Mouse (Mus musculus): ENCODE measurements at regions not wholly inside any gene's neighbourhood (a gene's known extent, or its start where the extent isn't known, plus 50 kb on each side); places are given as distances from the start of the nearest gene placed in this dataset.
"Not testable (repeated sequence)": the region's sequence is repeated elsewhere in the genome, so short reads cannot be mapped to it uniquely, and the experiment has no call there.

GRCm38 (mm10) chr4:21464456-21464855, 221.3 kb downstream of the Prdm13 start:
- DNase-seq: no peak

GRCm38 (mm10) chr4:21441274-21441673, 244.5 kb downstream of the Prdm13 start:
- no peak for DNase-seq

GRCm38 (mm10) chr4:21436710-21437109, 249.1 kb downstream of the Prdm13 start:
- no peak for DNase-seq

GRCm38 (mm10) chr4:21407850-21408249, 277.9 kb downstream of the Prdm13 start:
- DNase-seq: peak; percentile 6

- no peak for DNase-seq
These were observed 316.4 kb downstream of the Prdm13 start for GRCm38 (mm10) chr4:21369314-21369713.

GRCm38 (mm10) chr4:21368234-21369021, 317.3 kb downstream of the Prdm13 start:
- DNase-seq: peak; percentile 13

DNA sequence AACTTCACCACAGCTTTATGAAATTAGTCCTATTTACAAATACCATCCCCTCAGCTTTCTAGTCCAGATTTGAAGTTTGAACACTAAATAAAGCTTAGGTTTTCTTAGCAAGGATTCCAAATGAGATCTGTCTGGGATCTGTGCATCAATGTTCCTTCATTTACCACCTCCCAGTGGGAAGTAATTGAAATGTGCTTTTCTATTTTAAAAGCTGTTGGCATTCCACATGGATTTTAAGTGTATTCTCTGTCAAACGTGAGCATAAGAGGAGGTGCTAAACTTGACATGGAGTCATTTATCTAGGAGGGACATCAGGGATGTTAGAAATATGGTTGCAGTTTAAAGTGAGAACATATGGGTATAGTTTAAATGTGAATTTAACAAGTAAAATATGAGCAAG, 364.0 kb downstream of the Prdm13 start:
- no peak for DNase-seq

DNA sequence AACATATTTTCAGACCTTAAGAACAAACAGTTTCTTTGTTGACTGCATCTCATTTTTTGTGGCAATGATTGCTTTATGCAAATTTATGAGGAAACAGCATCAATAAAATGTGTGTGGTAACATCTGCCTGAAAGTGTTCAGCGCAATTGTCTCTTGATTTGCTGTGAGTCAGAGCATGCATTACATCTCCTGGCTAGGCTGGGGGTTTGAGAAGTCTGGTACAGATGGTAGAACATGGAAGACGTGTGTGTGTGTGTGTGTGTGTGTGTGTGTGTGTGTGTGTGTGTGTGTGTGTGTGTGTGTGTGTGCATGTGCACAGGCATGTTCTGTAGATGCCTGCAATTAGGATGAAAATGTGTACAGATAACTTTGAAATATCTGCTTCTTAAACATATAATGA, 376.5 kb downstream of the Prdm13 start:
- DNase-seq: not testable (repeated sequence)

DNA sequence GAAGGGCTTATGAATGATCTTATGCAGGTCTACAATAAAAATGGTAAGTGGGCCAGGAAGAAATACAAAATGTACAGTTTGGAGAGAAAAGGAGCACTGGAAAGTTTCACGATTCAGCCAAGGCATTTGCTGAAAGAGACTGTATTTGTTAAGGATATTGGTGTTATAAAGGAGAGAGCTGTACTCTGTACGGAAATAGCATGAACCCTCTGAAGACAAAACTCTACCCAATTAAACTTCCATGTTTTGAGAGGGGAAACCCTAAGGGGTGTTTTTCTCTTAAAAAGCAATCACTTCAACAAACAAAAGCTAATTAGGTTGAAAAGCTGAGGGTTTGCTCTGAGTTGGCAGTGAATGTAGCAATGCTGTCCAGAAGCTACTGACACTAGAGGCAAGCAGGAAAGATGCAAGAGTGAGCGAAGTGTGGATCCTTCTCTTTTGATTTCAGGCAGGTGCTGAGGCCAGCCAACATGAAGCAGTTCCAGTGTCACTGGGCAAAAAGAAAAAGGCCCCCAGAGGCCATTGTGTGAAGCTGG, 378.2 kb downstream of the Prdm13 start:
- DNase-seq: no peak

- DNase-seq: no peak
These were observed 385.6 kb downstream of the Prdm13 start for GRCm38 (mm10) chr4:21300141-21300540.

- DNase-seq: no peak
These were observed 418.5 kb downstream of the Prdm13 start for GRCm38 (mm10) chr4:21267302-21267701.

- no peak for DNase-seq
These were observed 418.9 kb downstream of the Prdm13 start for GRCm38 (mm10) chr4:21266886-21267285.

DNA sequence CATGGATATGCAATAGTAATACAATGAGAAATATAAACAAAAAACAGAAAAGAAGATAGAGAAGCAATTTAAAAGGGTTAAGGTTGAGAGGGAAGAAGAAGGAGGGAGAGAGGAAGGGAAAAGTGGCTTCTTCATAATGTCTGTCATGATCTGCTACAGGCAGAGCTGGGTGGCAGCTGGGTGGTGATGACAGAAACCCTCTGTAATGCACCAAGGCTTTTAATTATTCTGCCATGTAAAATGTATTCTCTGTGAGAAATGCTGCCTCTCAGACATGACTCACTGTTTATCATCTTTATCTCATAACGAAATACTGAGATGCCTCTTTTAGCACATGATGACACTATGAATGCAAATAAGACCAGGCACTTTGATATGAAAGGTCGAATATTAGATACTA, 435.4 kb downstream of the Prdm13 start:
- no peak for DNase-seq

GRCm38 (mm10) chr4:21222631-21223030, 463.1 kb downstream of the Prdm13 start:
- DNase-seq: peak; percentile 61

GRCm38 (mm10) chr4:21207617-21208016, 478.1 kb downstream of the Prdm13 start:
- DNase-seq: no peak

DNA sequence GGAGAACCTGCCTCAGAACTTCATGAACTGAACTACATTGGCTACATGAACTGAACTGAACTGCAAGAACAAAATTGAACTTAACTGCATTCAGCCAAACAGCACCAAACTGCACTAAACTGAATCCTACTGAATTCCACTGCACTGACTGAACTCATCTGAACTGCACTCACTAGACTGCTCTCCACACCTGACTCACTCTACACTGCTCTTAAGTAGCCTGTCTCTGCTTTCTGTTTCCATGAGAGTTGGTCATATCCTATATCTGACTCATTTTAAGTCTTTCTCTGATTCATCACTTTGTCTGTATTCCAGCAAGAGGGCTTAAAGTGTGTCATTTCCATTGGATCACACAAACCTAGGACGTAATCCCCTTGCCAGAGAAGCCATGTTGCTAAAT, 490.1 kb downstream of the Prdm13 start:
- DNase-seq: no peak

DNA sequence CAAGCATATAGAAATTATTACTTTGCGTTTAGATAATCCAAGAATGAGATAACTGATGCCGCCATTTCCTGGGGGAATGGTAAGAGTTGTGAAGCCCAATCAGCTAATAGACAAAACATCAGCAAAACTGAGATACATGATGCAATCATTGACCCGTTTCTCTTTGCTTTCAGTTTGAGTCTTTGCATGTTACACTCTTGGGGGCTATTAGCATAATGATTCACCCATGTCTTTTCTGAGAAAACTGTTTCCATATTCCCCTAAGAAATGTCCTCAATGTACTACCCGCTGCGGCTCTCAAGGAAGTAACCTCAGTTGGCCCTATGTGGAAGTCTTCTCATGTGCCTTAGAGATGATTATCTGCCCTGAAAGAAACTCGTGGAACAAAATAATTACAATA, 512.0 kb downstream of the Prdm13 start:
- no peak for DNase-seq

- no peak for DNase-seq
These were observed 512.7 kb downstream of the Prdm13 start for GRCm38 (mm10) chr4:21173019-21173418.

DNA sequence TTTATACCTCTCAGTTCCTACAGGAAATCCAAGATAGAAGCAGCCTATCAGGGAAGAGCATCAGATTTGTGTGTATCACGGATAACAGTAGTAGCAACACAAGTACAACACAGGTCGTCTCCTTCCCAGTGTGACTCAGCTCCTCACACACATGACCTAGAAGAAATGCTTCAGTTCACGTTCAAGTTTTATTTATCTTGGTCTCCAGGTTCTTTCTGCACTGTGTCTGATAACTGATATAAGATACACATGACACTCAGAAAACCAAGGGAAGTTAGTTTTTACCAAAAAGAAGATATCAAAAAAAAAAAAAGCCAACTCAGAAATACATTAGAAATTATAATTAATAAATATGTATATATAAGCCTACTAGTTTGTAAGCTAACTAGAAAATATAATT, 515.0 kb downstream of the Prdm13 start:
- no peak for DNase-seq

DNA sequence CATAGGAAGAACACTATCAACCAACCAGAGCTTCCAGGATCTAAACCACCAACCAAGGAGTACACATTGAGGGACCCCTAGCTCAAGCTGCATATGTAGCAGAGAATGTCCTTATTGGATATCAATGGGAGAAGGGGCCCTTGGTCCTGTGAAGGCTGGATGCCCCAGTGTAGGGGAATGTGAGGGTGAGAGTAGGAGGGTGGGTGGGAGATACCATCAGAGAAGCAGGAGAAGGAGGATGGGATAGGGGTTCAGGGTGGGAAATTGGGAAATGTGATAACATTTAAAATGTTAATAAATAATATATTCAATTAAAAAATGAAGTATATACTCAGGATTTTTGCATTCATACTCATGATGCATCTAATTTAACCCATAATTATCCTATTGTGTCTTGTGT, 523.6 kb downstream of the Prdm13 start:
- DNase-seq: no peak

GRCm38 (mm10) chr4:21125892-21126291, 559.9 kb downstream of the Prdm13 start:
- no peak for DNase-seq

GRCm38 (mm10) chr4:21095741-21096140, 590.0 kb downstream of the Prdm13 start:
- DNase-seq: no peak

DNA sequence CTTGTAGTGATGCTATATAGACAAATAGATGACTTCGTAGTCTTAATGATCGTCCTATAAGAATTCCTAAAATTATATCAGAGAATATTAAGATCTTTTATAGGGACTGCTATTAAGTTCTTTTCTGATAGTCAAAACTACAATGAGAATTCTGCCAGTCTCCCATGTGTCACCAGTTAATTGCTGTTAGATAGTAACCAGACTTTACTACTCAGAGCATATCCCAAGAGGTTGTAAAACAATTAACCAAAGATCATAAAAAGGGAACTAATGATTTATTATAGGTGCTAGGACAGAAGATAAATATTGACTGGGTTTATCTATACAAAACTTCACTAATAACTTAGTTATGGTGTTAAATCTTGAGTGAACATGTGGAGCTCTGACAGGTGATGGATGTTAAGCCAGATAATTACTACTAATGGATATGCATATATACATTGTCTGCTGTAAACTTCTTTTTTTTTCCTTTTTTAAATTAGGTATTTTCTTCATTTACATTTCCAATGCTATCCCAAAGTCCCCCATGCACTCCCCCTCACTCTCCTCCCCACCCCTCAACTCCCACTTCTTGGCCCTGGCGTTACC, 615.5 kb downstream of the Prdm13 start:
- no peak for DNase-seq

Measured in kidney, postnatal 10 days (tissue).